ENCODE assay signal across 17 mouse cellular contexts in the genomic region with DNA sequence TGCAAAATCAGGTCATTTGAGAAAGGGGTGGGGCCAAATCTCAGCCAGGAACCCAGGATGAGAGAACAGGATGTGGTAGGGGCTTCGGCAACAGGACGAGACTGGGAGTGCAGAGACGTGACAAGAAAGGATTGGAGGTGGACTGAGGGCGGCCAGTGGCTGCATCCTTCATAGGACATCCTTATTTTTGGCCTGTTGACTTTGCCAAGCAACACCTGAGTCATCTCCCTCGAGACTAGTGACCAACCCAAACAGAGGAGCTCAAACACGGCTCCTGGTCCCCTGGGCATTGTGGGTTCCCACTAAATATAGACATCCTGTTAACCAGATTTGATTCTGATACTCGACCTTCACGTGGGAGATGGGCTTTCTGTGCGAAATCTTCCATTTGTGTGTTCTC. TPM values are rescaled to one million over a fixed set of nuclear protein-coding genes. Genes with fewer than 3 reads are reported as not detected.
"Had no signal": no experiment of that assay in that cellular context is flagged by ENCODE, and none has a peak within 500 bp of the region (broad histone marks: within the 10 kb centered on the region; RNA-seq: fewer than 3 reads in every experiment).

No protein-coding gene starts in this region.

- H3K27ac ChIP-seq: kidney, postnatal 0 days; left cerebral cortex, adult 2 months; liver, embryonic 13.5 days; neural tube, embryonic 12.5 days; neural tube, embryonic 15.5 days had no signal

- H3K4me3 ChIP-seq: left cerebral cortex, adult 2 months; liver, embryonic 13.5 days; neural tube, embryonic 12.5 days; neural tube, embryonic 15.5 days had no signal

- H3K27me3 ChIP-seq: liver, embryonic 13.5 days; neural tube, embryonic 12.5 days; neural tube, embryonic 15.5 days had no signal

- H3K4me2 ChIP-seq: liver, embryonic 13.5 days; midbrain, embryonic 11.5 days; neural tube, embryonic 12.5 days; neural tube, embryonic 15.5 days had no signal

- H3K9me3 ChIP-seq: liver, embryonic 13.5 days; neural tube, embryonic 12.5 days; neural tube, embryonic 15.5 days had no signal

- H3K9ac ChIP-seq: liver, embryonic 13.5 days; neural tube, embryonic 12.5 days; neural tube, embryonic 15.5 days had no signal

- DNase-seq: kidney, adult 18-20 months; kidney, postnatal 25 days; layer of hippocampus, postnatal 36 days; liver, embryonic 13.5 days; lung, adult 2 months; lung, postnatal 14 days; lung, postnatal 4 days; midbrain, embryonic 14.5 days; thymus, adult 2 months; thymus, postnatal 36 days had no signal

- H3K36me3 ChIP-seq: liver, embryonic 13.5 days; neural tube, embryonic 12.5 days; neural tube, embryonic 15.5 days had no signal

- H3K4me1 ChIP-seq: liver, embryonic 13.5 days; neural tube, embryonic 12.5 days; neural tube, embryonic 15.5 days had no signal

RNA-seq across cellular contexts. Expression of a gene that starts 24.0 kb away (rescaled TPM):
- total RNA-seq: megakaryocyte progenitor cell, adult 5-6 weeks; megakaryocyte-erythroid progenitor cell, adult 5-6 weeks had no signal
